Mouse (Mus musculus) spleen, postnatal 4 days (tissue): ENCODE data around the gene Olfr1135.

ENCODE experiments used
- DNase-seq, 2 experiments: peaks; one replicate each; pipeline ENCODE4 v3.0.0; 2022; ENCODE audit warnings: low spot score in 2 of 2

Olfr1135 gene

DNA sequence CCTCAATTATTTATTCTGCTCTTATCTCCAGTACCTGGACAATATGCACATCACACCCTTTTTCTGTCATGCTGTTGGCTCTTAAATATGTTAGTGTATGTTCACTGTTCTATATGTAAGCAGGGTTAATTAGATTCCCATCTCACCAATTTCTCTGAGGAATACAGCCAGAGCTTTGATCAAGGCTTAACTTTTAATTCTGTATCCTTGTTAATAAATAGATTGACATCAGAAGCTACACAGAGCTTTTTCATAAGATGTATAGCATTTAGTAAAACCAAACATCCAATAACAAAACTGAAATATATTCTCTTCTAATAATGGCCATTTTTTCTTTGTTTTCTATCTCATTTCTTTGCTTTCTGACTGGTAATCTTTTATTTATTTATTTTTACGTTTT, at the start of gene Olfr1135:
Gene Olfr1135 (minus strand): TSS at position 101 of the 400 bp plus-strand sequence.
- no peak for DNase-seq

DNA sequence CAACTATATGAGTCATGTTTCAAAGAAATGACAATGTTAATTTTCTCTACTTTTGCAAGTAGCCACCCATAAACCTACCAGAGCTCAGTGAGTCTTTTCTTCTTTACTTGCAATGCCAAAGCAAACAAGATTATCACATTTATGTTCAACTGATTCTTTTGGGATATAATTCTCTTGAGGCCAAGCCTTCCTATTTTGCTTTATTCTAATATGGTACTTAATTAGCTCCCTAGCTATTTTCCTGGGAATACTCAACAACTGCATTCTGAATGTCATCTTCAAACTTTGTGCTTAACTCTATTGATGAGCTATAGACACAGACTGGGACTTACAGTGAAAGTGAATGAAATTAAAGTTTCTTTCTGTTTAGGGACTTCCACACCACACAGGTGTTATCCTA, 39.6 kb upstream of the Olfr1135 start, which contains the start of gene Olfr1137:
Gene Olfr1137 (minus strand): TSS at position 101 of the 400 bp plus-strand sequence.
- no peak for DNase-seq

DNA sequence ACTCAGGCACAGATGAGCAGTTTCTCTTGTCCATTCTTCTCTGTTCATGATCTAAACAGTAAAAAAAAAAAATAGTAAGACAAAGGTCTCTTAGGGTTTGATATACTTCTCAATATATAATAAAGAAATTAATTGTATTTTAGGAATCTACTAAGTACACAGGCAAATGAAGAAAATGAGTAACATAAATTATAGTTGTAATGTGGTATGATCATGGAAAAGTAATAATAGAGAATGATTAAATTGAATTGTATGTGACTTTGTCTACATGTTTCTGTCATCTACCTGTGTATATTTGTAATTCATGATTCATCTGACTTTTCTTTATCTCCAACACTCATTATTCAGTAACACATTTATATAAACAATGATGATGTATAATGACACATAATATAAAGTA, 20.4 kb upstream of the Olfr1135 start, which contains the start of gene Olfr1136:
Gene Olfr1136 (minus strand): TSS at position 101 of the 400 bp plus-strand sequence.
- no peak for DNase-seq

DNA sequence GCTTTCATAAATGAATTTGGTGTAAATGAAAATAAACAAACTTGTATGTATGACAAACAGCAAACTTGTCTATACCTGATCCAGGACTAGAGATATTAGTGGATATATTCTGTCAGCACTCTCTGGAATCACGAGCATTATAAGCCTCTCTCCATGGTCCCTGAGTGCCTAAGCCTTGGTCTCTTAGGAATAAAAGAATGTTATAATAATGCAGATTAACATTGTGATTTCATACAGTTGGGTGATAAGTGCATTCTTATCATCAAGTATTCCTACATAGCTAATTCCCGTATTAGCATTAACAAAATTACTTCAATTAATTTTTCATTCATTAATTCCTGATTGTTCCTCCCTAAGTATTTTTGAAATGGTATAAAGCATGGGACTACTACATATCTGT, 15.1 kb downstream of the Olfr1135 start, which contains the start of gene Olfr1134:
Gene Olfr1134 (minus strand): TSS at position 101 of the 400 bp plus-strand sequence.
- no peak for DNase-seq

DNA sequence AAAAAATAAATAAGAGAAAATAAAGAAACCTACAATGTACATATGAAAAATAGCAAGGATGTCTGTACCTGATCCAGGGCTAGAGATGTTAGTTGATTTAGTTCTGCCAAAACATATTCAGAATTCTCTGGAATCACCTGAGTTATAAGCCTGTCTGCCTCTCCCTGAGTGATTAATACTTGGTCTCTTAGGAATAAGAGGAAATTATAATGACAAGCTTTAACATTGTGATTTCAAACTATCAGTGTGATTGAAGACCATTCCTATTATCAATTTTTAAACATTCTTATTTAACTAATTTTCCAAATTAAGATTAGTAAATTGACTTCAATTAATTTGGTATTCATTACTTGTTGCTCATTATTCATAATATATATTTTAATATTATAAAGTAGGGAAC, 26.2 kb downstream of the Olfr1135 start, which contains the start of gene Olfr1133:
Gene Olfr1133 (minus strand): TSS at position 101 of the 400 bp plus-strand sequence.
- DNase-seq = no peak

DNA sequence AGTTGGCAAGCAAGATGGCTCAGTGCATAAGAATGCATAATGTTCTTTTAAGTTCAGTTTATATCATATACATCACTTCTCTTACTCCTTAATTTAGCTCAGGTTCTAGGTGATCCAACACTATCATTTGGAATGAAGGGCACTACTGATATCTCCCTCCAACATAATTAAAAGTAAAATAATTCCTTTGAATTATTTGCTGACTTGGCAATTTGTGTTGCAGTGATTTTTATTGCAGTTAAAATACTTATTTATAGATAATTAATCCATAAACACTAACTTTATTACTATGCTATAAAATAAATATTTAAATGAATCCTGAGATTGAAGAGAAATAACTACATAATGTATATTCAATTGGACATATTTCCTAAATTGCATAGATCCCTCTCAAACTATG, 31.0 kb downstream of the Olfr1135 start:
- DNase-seq = no peak

DNA sequence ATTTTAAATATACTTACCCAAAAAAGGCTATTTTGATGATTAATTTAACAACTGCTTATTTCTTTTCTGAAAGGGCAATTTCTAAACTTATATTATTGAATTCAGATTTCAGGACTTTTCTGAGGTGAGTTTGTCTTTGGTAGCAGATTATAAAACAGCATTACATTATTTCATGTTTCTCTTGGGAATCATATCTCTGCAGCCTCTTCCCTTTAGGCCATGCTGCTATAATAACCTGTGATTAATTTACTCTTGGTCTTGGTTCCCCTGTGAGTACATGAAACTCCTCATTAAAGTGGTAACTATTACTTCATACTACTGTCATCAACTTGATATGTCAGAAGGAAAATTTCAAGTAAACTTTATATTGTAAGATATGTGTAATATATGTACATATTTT, 36.0 kb downstream of the Olfr1135 start, which contains the start of gene Olfr1132:
Gene Olfr1132 (minus strand): TSS at position 101 of the 400 bp plus-strand sequence.
- no peak for DNase-seq

DNA sequence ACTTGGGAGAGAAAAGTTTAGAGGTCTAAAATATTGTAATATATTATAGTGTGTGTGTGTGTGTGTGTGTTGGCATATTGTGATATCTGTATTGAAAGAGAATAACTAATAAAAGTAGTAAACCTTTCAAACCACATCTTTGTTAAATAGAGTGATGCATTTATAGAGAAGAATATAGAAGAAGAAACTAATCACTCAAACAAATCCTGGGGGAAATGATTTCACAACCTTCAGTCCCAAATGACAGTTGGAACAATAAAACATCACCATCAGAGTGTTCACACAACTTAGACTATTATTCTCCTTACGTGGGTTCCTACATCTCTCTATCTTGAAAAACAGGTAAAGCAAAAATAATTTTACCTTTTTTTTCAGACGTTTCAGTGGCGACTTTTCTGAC, 46.7 kb downstream of the Olfr1135 start, which contains the start of gene Olfr1131:
Gene Olfr1131 (plus strand): TSS at position 301 of the 400 bp plus-strand sequence.
- no peak for DNase-seq
